Mouse (Mus musculus) CH12.LX (cell line): ENCODE measurements around the gene Nab2. TPM values are rescaled to one million over a fixed set of nuclear protein-coding genes. Genes with fewer than 3 reads are reported as not detected.

Experiments used
- DNase-seq: peaks from one replicate; pipeline ENCODE4 v3.0.0-alpha.2; 2013; ENCODE audit errors: extremely low read depth
- H3K27ac ChIP-seq: 2 replicates; pipeline ENCODE4 v1.5.1; 2012; ENCODE audit warnings: low read depth, mild to moderate bottlenecking, control low read depth, moderate library complexity; ENCODE audit not compliant: insufficient read depth
- H3K27me3 ChIP-seq: replicated peaks from 2 replicates; pipeline ENCODE3; 2012; ENCODE audit warnings: inconsistent platforms
- H3K36me3 ChIP-seq, 2 experiments: replicated peaks in 1 of 2; 2 replicates each; pipeline versions ENCODE3 to v1.6.1; 2012; ENCODE audit warnings: inconsistent platforms in 1 of 2, low read length in 1 of 2, mild to moderate bottlenecking in 1 of 2, mixed read lengths in 1 of 2, moderate library complexity in 1 of 2; ENCODE audit not compliant: control insufficient read depth in 1 of 2, insufficient read depth in 1 of 2
- H3K4me1 ChIP-seq, 2 experiments: 2 replicates each; pipeline ENCODE4 v1.6.1; 2012; ENCODE audit warnings: inconsistent platforms in 1 of 2, moderate library complexity in 1 of 2; ENCODE audit not compliant: insufficient read depth in 2 of 2, control insufficient read depth in 1 of 2
- H3K4me2 ChIP-seq: 2 replicates; pipeline ENCODE4 v1.6.1; 2012; ENCODE audit warnings: low read depth, mild to moderate bottlenecking, control low read depth; ENCODE audit not compliant: poor library complexity, insufficient read depth, severe bottlenecking
- H3K4me3 ChIP-seq, 3 experiments: fragments of 150-350 bp in 1 of 3; sonication (generic) in 1 of 3; replicated peaks in 1 of 3; 2 replicates each; pipeline versions ENCODE3 to v1.5.1; 2011 to 2012; ENCODE audit warnings: low read depth in 2 of 3, low read length in 2 of 3, mild to moderate bottlenecking in 2 of 3, moderate library complexity in 2 of 3, control low read depth in 1 of 3, improper control_type of control experiment in 1 of 3, inconsistent platforms in 1 of 3, mixed read lengths in 1 of 3; ENCODE audit not compliant: poor library complexity in 1 of 3
- H3K79me2 ChIP-seq: replicated peaks from 2 replicates; pipeline ENCODE4 v1.6.1; 2012; ENCODE audit warnings: mild to moderate bottlenecking, moderate library complexity; ENCODE audit not compliant: control insufficient read depth, poor library complexity, insufficient read depth, severe bottlenecking; ENCODE audit errors: extremely low read depth
- H3K9ac ChIP-seq: 2 replicates; pipeline ENCODE4 v1.6.1; 2012; ENCODE audit warnings: low read depth, mild to moderate bottlenecking, control low read depth, moderate library complexity; ENCODE audit not compliant: insufficient read depth
- H3K9me3 ChIP-seq: replicated peaks from 2 replicates; pipeline ENCODE3; 2012; ENCODE audit warnings: low read length, inconsistent platforms, mixed read lengths
- CTCF ChIP-seq, 2 experiments: IDR thresholded peaks in 1 of 2; conservative IDR thresholded peaks in 1 of 2; 2 replicates each; pipeline ENCODE4 v1.5.1; 2011 to 2012; ENCODE audit warnings: low read depth in 2 of 2, low read length in 2 of 2, improper control_type of control experiment in 1 of 2, inconsistent platforms in 1 of 2, mild to moderate bottlenecking in 1 of 2, moderate library complexity in 1 of 2
- ETS1 ChIP-seq: conservative IDR thresholded peaks from 2 replicates; pipeline ENCODE4 v1.6.1; 2012; ENCODE audit warnings: low read depth, mild to moderate bottlenecking, inconsistent platforms, low read length, improper control_type of control experiment, moderate library complexity
- JUN ChIP-seq: IDR thresholded peaks from 2 replicates; pipeline ENCODE4 v1.6.1; 2011; ENCODE audit warnings: low read depth, mild to moderate bottlenecking, low read length, improper control_type of control experiment, moderate library complexity; ENCODE audit not compliant: insufficient read depth
- KAT2A ChIP-seq: IDR thresholded peaks from 2 replicates; pipeline ENCODE4 v1.6.1; 2012; ENCODE audit warnings: low read length, improper control_type of control experiment, inconsistent platforms; ENCODE audit not compliant: insufficient replicate concordance
- MAFK ChIP-seq: IDR thresholded peaks from 2 replicates; pipeline ENCODE4 v1.6.1; 2011; ENCODE audit warnings: low read length, improper control_type of control experiment; ENCODE audit not compliant: insufficient replicate concordance
- NELFE ChIP-seq: IDR thresholded peaks from 2 replicates; pipeline ENCODE4 v1.6.1; 2011; ENCODE audit warnings: low read depth, low read length, improper control_type of control experiment
- RAD21 ChIP-seq: IDR thresholded peaks from 2 replicates; pipeline ENCODE4 v1.6.1; 2011; ENCODE audit warnings: low read depth, mild to moderate bottlenecking, low read length, improper control_type of control experiment, moderate library complexity
- SMC3 ChIP-seq: IDR thresholded peaks from 2 replicates; pipeline ENCODE4 v1.6.1; 2011; ENCODE audit warnings: low read depth, low read length, improper control_type of control experiment
- TCF12 ChIP-seq: IDR thresholded peaks from 2 replicates; pipeline ENCODE4 v1.6.1; 2014; ENCODE audit warnings: low read depth, mild to moderate bottlenecking, inconsistent platforms, low read length, improper control_type of control experiment
- USF1 ChIP-seq: IDR thresholded peaks from 2 replicates; pipeline ENCODE4 v1.6.1; 2014; ENCODE audit warnings: low read depth, mild to moderate bottlenecking, inconsistent platforms, low read length, improper control_type of control experiment
- ZMIZ1 ChIP-seq: IDR thresholded peaks from 2 replicates; pipeline ENCODE4 v1.6.1; 2012; ENCODE audit warnings: low read depth, mild to moderate bottlenecking, inconsistent platforms, low read length, improper control_type of control experiment
- dilution Hi-C: fragments of 300-500 bp; cut with MboI; formaldehyde crosslinking; loops from 2 replicates; pipeline ENCODE4 v1.14.3; 2020; ENCODE audit warnings: low sequenced_read_pairs; ENCODE audit not compliant: extremely low pct_unique_long_range_greater_than_20kb, extremely low pct_ligation_motif_present
- in situ Hi-C: fragments of 300-500 bp; cut with MboI; formaldehyde crosslinking; loops from 3 replicates; pipeline ENCODE4 v1.14.3; 2019; ENCODE audit warnings: low sequenced_read_pairs, low pct_ligation_motif_present, low pct_unique_long_range_greater_than_20kb, mixed read lengths
- polyA plus RNA-seq: library from polyadenylated mRNA; unstranded; fragments of >175 nt; gene quantifications from 2 replicates; pipeline ENCODE4 v1.2.1, GENCODE M21; 2012; ENCODE audit warnings: low read depth; ENCODE audit not compliant: insufficient read length
- total RNA-seq, 2 experiments: library from RNA; depleted of rRNA; stranded (reverse); fragments of 300-350 nt in 1 of 2; fragments of >200 nt in 1 of 2; gene quantifications; 2 replicates each; pipeline ENCODE4 v1.2.3; 2012 to 2014

Gene Nab2
- total and polyA plus RNA-seq, 3 experiments = 8.1 to 10.0 (median 9.2) TPM

DNA sequence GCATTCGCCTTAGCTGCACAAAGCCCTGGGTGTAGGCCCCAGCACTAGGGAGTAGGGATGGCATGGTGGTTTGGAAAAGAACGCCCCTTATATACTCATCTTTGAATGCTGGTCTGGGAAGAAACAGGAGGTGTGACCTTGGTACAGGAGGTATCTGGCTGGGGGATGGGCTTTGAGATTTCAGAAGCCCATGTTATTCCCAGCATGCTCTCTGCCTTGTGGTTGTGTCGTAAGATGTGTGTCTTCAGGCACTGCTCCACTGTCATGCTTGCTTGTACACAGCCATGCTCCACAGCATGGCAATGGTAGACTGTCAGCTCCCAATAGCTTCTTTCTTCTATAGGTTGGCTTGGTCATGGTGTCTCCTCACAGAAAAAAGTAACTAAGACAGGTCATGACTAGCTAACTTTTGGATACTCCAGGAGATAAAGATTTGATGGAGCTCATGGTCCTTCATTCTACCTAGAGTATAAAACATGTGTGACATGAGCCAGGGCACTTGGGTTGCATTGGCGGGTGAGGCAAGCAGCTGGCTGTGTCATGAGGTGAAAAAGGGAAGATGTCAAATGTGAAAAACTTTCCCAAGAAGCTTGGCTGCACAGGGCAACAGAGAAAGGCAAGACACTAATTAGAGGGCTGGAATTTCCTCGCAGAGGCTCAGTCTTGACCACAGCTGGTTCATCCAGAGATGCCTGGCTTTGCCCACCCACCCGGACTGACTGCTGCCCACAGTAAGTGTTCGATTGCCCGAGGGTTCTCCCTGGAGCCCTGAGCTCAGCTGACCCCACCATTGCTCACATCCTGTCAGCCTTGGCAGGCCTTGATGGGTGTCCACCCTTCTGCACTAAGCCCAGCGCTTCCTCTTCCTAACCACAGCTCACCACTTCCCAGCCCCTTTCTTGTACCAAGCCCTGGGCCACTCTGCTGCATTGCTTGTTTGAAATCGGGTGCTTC lies 36.8 kb downstream of the Nab2 start:
- DNase-seq = no peak
- dilution Hi-C loops (no loop called here), in situ Hi-C loops (no loop called here)
- Histone ChIP-seq H3K9me3 (peaks cover 3% of the 10 kb centered on the region), H3K4me2 (no peak overlapping the region), H3K4me3 (no peak overlapping the region), H3K79me2 (no peaks in the 10 kb centered on the region), H3K27me3 (no peaks in the 10 kb centered on the region), H3K36me3 (no peaks in the 10 kb centered on the region), H3K9ac (no peak overlapping the region), H3K27ac (no peak overlapping the region), H3K4me1 (peaks cover 13 to 14% of the 10 kb centered on the region in 2 experiments)
- TF ChIP-seq KAT2A (no peak), ZMIZ1 (no peak), JUN (no peak), TCF12 (no peak), MAFK (no peak), ETS1 (no peak)

DNA sequence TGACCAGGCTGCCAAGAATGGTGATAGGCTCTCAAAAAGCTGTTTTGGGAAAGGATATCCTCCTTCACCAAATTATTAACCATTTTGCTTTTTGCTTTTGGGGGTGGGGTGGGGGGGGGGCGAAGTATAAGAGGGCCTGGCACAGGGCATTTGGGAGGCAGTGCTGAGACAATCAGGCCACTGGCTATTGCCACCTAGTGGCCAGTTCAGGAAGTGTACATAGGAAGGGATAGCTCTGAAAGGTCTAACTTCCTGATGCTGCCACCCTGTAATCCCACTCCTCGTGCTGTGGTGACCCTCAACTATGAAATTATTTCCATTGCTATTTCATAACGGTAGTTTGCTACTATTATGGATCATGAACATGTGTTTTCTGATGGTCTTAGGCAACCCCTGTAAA lies 41.9 kb downstream of the Nab2 start:
- no peak overlapping the region for H3K4me2 ChIP-seq
- dilution Hi-C loops = no loop called here
- in situ Hi-C loops = no loop called here
- H3K79me2 ChIP-seq = no peaks in the 10 kb centered on the region
- no peak overlapping the region for H3K9ac ChIP-seq
- no peak overlapping the region for H3K4me3 ChIP-seq
- peaks cover 4 to 11% of the 10 kb centered on the region in 2 experiments; a peak in 3 of 4 replicates for H3K4me1 ChIP-seq
- DNase-seq = peak; percentile 36
- peaks cover 10% of the 10 kb centered on the region for H3K9me3 ChIP-seq
- H3K27me3 ChIP-seq = no peaks in the 10 kb centered on the region
- TF ChIP-seq CTCF (conservative IDR thresholded peaks at IDR 0.05 in 1 of 2, IDR thresholded peaks at IDR 0.05 in 1 of 2; ENCODE audit: low read depth in 2 of 2, low read length in 2 of 2) (peak in 1 of 2 experiments; percentile 48; a peak in 2 of 4 replicates), RAD21 (no peak; the same call in 1 of the 2 replicates)
- H3K36me3 ChIP-seq = no peaks in the 10 kb centered on the region
- no peak overlapping the region for H3K27ac ChIP-seq

DNA sequence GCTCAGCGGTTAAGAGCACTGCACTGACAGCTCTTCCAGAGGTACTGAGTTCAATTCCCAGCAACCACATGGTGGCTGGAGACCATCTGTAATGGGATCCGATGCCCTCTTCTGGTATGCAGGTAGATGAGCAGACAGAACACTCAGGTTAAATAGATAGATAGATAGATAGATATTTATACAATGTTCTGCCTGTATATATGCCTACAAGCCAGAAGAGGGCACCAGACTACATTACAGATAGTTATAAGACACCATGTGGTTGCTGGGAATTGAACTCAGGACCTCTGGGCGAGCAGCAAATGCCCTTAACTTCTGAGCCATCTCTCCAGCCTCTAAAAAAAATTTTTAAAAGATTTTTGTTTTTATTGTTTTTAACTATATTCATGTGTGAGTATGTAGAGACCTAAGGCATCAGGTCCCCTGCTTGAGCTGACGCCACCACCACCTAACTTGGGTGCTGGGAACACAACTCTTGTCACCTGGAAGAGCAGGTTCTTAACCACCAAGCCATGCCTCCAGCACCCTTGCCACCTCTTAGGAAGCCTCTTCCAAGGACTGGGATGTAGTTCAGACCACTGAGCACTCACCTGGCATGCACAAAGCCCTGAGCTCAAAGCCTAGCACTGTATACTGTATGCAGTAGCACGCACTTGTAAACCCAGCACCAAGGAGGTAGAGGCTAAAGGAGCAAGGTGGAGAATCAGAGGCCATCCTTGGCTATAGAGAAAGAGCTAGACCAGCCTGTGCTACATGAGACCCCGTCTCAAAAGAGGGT lies 44.7 kb downstream of the Nab2 start:
- TF ChIP-seq NELFE (no peak), SMC3 (no peak), USF1 (no peak), CTCF (conservative IDR thresholded peaks at IDR 0.05 in 1 of 2, IDR thresholded peaks at IDR 0.05 in 1 of 2; ENCODE audit: low read depth in 2 of 2, low read length in 2 of 2) (peak in 1 of 2 experiments; percentile 52; a peak in 2 of 4 replicates)
- Histone ChIP-seq H3K27me3 (peaks cover 13% of the 10 kb centered on the region), H3K79me2 (no peaks in the 10 kb centered on the region), H3K27ac (no peak overlapping the region), H3K4me3 (no peak overlapping the region), H3K4me1 (peaks cover 0 to 23% of the 10 kb centered on the region in 2 experiments; a peak in 2 of 4 replicates), H3K36me3 (no peaks in the 10 kb centered on the region), H3K9me3 (peaks cover 10% of the 10 kb centered on the region), H3K9ac (no peak overlapping the region), H3K4me2 (no peak overlapping the region)
- dilution Hi-C loops (no loop called here), in situ Hi-C loops (no loop called here)
- no peak for DNase-seq
